Mouse (Mus musculus) lung, postnatal 36 days (tissue): Measurements from ENCODE around the gene Camk1d.

ENCODE experiments used
- DNase-seq: peaks from one replicate; pipeline ENCODE4 v3.0.0; 2022; ENCODE audit warnings: mixed read lengths

The Camk1d gene

DNA sequence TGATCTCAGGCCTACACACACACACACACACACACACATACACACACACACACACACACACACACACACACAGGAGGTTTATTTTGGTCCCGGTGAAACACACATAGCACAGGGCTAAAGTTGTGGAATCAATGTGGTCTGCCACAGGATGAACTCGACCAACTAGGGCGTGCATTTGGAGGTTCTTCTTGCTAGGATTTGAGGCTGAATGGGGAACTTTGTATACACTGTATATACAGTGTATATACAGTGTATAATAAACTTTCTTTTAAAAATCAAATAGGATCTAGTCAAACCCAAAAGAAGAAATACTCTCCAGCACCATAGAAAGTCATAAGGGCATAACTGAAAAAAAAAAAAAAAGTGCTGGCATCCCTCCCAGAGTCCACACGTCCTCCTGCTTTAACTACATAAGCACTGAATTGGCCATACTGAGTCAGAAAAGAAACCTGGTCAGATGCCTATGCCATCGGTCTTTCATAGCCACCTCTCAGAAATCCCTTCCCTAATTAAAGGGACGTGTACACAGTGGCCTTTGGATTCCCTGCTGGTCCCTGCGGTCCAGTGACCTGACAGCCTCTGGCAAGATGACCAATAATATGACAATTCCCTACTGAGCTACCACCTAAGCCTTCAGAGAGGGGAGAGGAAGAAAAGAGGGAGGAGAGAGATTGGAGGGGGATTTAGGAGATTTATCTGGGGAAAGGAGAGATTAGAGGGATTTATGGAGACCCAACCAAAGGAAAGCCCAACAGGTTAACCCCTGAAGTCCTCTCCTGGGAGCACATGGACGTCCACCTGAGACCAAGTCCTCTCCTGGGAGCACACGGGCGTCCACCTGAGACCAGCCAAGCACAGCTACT lies 6.2 kb downstream of the Camk1d start:
- no peak for DNase-seq

DNA sequence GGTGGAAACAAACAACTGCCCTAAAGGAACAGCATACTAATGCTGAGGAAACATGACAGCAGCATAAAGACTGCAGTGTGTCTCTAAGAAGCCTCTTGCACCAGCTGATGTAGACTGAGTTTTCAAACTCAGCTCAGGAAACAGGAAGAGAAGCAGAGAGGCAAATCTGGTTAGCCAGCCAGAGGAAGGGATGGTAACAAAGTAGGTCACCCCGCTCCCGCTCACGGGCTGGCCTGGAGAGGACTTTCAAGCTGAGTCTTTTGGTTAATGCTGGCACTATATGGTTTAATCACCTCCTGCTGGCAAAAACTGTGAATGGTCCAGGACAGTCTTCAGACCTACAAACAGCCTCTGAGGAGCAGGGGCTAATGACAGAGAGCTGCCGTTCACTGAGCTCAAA lies 7.7 kb downstream of the Camk1d start:
- peak; percentile 16 for DNase-seq

DNA sequence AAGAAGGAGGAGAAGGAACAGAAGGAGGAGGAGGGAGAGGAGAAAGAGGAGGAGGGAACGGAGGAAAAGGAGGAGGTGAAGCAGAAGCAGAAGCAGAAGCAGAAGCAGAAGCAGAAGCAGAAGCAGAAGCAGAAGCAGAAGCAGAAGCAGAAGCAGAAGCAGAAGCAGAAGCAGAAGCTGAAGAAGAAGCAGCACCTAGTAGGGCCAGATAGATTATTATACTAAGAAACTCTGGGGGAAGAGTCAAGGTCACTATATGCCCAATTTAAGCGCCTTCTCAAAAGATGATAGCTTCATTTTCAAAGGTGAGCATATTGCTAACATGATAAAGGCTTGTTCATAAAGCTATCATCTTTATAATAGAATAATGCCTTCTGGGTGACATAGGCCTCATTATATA lies 11.9 kb downstream of the Camk1d start:
- DNase-seq = no peak

DNA sequence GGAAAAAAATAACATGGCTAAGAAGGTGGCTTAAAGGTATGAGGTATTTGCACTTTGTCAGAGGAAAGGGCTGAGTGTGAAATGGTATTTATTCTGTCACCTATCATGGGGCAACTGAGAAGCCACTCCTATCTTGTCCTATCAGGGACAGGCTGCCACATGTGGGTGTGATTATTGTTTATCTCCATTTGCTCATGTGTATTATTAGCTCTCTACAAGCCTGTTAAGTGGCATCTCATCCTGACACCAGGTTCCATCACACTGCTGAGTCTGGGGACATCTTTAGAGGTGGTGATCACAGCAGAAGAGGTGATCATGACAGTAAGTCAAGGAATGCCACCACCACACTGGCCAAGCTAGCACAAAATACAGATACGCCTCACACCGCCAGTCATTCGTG lies 13.4 kb downstream of the Camk1d start:
- no peak for DNase-seq

DNA sequence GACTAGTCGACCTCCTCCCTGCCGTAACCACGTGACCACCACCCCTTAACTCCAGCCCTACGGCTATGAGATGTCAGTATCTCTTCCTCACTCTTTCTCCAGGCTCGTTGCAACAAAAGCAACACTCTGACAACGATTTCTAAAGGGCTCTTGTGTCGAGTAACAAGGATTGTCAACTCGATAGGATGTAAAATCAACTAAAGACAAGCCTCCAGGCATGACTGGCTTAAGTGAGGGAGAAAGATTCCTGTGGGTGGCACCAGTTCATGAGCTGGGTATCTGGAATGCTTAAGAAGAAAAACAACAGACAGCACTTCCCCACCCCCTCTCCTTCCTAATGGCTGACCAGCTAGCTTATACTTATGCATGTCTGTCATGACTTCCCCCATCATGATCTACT lies 15.9 kb downstream of the Camk1d start:
- no peak for DNase-seq

DNA sequence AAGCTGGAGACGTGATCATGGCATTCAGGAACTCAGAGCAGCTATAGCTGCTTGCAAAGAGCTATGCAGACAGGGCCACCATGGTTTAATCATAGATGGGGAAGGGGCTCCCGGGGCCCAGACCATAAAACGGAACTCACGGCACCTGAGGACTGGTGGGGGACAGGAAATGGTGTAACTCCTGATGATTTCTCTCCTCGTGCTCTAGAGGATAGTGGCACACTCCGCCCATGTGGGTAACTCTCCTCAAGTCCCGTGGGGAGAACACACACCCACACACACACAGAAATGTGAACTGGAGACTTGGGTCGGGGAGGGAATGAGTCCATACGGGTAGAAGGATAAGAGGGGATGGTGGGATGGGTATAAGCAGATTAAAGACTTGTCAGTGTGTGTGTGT lies 20.2 kb downstream of the Camk1d start:
- no peak for DNase-seq

DNA sequence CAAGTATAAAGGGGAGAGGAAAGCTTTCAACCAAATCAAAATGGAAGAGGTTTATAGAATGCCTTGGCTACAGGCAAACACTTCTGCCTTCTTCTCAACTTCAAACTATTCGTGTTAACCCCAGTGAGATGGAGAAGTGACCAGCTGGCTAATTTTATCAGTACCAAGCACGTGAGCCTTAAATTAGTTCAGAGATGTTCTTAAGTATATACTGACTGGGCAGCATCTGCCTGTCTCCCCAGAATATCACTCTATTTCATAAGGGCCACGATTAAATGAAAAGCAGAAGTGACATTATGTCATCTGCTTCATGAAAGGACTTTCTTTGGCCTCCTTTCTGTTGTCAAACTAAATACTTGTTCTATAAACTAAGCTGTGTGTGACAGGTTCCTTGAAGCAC lies 22.6 kb downstream of the Camk1d start:
- no peak for DNase-seq

DNA sequence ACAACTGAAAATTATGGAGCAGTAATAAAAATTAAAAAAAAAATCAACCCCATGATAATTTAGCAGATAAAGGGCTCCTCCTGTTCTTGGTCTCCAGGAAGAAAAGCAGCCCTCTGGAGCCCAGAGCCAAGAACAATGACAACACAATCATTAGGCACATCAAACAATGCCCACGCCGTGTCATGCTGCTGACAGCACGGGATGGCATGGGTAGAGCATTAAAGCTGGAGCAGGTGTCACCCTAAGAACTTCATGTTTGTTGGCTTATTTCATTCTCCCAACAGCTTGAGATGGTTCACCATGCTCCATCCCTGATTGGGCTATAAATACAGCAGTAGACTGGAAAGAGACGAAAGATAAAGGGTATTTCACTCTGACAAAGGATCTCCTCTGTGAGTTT lies 30.9 kb downstream of the Camk1d start:
- no peak for DNase-seq

DNA sequence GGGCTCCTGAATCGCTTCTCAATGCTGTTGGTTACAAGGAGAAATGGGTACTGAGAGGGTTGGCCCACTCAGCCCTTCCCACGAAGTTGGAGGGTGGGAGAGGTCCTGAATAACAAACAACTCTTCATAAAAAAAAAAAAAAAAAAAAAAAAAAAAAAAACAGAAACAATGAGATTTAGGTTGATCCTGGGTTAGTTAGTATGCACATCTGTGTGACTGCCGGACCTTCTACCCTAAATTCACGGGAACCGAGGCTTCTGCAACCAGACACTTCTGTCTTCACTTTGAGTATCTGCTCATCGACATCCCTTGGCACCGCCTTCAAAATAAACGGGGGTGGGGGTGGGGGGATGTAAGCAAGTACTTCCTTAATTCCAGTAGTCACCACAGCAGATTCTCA lies 32.4 kb downstream of the Camk1d start:
- no peak for DNase-seq

DNA sequence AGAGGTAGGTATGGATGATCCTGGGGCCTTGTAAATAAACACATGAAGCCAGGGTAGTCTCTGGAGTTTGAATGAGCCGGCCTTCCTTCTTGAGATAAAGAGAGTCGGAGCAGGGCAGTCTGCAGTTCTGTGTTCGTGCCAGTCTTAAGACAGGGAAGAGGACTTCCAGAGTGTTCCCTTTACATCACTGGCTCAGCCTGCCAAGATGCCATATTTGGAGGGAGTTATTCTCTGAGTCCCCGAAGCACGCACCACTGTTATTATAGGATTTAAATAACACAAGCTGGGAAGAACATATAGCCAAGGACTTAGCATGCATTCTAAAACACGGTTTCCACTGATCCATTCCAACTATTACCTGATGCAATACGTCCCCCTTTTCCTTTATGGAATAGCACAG lies 33.0 kb downstream of the Camk1d start:
- no peak for DNase-seq

DNA sequence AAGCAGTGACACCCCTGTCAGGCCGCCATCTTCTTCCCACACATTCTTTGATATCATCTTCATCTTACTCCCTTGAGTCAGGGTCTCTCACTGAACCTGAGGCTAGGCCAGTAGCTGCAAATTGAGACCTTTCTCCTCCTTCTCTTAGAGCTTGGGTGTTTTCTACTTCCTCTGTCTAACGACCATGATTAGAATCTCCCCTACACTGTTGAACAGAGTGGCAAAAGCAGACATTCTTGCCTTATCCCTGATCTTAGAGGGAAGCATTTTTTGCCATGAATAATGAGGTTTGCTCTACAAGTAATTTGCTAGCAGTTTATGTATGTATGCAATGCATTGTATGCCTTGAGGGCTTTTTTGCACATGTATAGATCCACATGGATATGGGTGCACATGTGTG lies 35.3 kb downstream of the Camk1d start:
- DNase-seq = no peak

DNA sequence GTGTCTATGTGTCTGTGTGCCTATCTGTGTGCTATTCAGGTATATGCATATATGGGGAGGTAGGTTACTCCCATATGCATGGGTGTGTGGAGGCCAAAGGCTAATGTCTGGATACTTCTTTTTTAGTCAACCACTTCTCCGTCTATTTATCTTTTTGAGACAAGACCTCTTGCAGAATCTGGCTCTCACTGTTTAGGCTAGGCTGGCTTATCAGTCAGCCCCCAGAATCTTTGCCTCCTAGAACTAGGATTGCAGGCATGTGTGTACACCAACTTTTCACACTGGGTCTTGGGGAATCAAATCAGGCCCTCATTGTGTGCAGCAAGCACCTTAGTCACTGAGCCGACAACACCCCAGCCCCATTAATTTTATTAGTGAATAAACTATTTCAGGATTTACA lies 36.8 kb downstream of the Camk1d start:
- no peak for DNase-seq

DNA sequence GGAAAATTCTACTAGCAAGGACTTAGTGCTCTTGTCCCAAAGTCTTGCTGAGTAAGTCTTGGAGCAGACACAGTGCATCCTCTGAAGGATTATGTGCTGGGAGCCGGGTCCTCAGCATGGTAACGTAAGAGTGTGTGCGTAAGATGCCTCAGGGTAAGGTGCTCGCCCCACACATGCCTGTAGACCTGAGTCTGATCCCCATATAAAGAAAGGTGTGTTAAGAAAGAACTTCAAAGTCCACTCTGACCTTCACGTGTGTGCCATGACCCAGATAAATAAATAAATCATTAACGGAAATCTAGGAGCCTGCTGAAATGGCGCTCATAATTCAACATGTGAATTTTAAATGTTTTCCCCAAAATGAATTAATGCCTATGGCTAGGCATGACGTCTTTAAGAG lies 37.5 kb downstream of the Camk1d start:
- DNase-seq = no peak

DNA sequence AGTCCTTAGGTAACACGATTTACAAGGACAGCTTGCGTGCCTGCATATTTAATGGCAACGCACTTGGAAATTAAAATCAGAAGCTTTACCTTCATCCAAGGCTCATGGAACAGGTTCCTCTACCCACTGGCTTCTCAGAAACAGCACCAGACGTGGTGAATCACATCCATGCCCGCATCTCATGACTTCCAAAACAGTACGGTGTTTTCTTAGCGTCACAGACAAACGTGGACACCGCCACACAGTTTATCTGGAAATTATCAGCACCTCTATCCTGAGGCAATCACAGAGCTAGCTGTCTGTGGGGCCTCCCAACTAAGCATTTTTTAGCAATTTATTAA lies 38.2 kb downstream of the Camk1d start:
- no peak for DNase-seq

DNA sequence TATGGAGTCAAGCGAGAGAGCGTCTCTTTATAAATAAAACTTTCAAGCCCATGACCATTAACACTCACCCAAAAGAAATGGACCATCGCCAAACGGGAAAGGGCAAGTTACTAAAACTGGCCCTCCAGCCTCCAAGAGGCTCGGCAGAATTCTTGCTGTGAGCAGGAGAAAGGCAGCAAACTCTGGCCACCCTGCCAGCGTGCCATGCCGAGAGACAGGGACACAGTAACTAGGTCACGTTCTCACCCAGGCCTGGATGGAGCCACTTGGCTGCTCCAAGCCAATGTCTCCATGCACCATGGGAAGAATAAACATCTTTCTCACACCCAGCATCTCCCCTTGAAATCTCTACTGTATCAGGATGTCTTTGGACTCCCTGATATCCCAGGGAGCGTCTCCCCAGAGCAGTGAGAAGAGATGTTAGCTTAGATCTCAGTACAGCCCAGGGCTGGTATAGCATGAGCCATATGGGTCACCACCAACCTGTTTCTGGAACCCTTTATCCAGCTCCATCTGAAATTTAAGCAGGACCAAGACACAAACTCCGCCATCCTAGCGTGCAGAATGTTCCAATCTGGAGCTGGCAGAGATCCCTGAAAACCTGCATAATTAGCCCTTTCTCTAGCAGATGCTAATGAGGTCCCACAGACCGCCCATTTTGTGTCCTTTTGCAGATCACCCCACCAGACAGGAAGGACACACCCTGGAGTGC lies 38.7 kb downstream of the Camk1d start:
- DNase-seq = no peak

DNA sequence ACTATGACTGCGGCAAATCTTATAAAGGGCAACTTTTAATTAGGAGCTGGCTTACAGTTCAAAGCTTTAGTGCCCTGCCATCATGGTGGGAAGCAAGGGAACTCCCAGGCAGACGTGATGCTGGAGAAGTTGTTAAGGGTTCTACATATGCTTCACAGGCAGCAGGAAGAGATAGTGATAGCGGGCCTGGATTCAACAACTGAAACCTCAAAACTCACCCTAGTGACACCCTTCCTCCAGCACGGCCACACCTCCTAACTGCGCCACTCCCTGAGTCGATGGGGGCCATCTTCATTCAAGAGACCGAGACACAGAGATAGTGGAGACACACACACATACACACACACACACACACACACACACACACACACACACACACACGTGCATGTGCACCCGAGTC lies 39.8 kb downstream of the Camk1d start:
- no peak for DNase-seq

DNA sequence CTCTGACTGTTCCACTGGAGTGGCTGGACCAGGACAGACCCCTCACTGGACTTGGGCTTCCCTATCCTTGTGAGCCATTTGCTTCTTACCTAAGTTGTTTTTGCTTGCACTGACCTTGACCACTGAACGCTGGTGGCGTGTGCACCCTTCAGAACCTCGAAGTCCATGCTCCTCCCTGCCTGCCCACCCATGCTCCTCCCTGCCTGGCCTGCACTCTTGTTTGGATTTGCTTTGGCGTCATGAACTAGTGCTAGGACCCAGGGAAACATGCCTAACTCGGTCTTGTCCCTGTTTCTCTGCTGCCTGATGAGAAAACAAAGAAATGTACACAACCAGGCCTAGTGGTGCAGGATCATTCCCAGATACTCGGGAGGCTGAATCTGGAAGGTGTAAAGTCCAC lies 40.5 kb downstream of the Camk1d start:
- DNase-seq = no peak

DNA sequence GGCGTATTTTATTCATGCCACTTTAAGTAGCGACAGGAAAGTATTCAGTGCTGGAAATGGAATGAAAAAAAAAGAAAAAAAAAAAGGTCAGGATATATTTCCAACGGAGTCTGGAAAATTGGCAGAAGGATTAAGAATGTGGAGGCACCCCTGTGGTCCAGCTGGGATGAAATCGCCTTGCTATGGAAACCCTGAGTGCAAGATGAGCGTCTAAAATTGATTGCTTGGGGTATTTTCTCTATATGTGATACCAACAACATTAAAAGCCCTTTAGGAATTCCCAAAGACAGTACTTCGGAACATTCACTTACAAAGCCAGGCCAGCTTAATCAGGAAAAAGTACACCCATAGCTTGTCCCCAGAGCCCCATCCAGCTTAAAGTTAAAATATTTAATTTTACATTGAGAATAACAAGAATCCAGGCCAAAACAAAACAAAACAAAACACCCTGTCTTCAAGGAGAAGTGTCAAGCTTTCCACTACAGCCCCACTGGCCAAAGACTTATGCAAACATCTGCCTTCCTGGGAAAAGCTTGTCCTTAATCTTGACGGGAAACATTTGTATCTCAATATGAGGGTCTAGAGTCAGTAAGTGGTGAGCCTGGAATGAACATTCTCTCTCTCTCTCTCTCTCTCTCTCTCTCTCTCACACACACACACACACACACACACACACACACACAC lies 41.3 kb downstream of the Camk1d start:
- DNase-seq = no peak

DNA sequence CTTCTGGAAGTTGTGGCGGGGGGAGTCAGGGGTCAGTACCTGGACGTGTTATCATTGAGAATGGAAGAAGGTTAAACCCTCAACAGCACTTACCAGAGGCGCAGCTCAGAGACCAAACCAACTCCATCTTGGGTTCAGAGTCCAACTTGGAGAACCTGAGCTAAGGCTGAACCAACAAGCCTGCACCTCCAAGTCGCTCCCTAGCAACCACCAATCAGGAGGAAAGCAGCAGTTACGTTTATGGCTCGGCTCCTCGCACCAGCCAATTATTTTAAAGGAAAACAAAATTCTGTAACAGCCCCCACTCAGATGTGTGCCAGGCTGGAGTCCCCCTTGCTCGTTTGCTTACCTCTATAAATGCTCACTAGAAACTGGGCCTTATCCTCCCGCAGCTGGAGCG lies 44.2 kb downstream of the Camk1d start:
- no peak for DNase-seq

DNA sequence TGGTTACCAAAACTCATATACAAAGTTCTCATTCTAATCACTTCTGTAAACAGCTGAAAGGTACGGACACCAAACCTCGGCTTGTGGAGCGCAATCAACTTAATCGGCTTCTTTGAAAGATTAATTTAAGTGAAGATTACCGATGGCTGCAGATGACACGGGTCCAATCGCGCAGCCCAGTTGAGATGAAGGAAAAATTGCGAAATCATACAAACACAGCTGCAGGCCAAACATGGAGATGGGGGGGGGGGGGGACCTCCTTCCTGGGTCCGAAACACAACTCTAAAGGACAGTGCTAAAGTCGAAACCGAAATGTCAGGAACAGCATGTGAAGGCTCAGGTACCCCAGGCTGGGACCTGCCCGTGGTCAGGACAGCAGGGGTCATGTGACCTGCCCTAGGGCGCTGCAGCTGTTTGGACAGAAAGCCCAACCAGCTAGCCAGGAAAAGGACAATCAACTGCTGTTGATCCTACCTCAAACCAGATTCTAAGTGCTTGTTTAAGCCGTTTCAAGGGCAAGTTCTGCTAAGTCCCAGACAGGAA lies 44.7 kb downstream of the Camk1d start:
- no peak for DNase-seq

DNA sequence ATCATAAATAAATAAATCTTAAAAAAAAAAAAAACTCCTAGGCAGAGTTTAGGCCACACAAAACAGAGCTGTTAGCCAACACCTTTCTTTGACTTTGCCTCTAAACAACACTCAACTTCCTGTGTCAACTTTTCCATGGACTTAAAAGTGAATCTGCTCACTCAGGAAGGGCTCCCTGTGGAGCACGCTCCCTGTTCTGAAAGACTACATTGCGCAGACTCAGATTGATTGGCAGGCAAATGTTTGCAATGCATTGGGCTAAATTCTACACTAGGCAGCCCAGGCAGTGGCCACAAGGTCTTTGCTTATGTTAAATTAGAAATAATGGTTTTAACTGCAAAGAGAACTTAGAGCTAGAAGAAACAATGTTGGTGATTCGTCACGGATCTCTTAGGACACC lies 45.4 kb downstream of the Camk1d start:
- DNase-seq = no peak

DNA sequence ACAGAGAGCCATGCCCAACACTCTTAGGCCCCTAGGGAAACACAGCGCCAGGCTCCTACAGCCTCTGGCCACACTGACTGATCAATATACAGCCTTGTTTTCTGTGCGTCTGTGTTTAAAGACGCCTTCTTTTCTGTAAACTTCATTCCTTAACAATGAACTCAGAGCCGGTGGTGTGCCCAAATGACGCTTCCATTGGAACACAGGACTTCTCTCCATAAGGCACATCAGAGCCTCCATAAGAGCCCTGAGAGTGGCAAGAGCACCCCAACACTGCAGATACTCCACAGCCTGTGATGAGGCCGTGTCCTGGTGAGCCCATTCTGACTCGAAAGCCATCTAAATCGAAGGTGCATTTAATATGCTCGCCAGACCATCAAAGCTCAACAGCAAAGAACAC lies 50.8 kb downstream of the Camk1d start:
- no peak for DNase-seq

DNA sequence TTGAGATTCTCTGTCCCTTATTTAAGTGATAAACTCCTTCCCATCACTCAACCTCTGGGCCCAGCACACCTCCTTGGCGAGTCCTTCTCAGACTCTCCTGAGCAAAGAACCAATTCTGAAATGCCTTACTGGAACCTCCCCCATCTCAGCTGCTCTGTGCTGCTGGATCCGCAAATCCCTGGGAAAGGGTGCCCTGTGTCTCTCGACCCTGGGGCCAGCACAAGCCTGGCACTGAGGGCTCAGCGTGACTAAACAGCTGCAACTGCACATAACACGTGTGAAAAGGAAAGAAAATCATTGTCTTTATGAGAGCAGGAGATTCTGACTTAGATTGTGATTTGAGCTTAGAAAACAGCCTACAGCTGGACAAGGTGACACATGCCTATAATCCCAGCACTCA lies 52.4 kb downstream of the Camk1d start:
- DNase-seq = no peak

DNA sequence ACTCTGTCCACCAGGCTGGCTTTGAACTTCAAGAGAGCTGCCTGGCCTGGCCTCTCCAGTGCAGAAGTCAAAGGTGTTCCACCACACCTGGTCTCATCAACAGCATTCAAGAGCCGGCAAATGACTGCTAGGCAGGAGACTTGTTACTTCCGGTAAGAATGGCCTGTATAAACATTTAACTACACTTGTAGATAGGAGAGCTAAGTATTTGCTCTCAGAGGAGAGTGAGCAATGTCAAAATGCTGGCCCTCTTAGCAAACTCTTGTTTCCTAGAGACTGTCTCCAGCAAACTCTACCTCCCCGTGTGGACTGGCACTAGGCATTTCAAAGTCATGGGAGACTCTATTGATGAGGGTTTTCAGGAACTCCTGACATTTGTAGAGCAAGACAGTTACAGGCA lies 56.3 kb downstream of the Camk1d start:
- peak; percentile 44 for DNase-seq
